Mouse (Mus musculus) right cerebral cortex, postnatal 25 days (tissue): ENCODE measurements around the gene Exosc7.

Source experiments
- DNase-seq: peaks from one replicate; pipeline ENCODE4 v3.0.0; 2022

The Exosc7 gene

GRCm38 (mm10) chr9:123112805-123113521 lies at the start of gene Exosc7, which contains the start of gene Zdhhc3:
Gene Exosc7 (plus strand): TSS chr9:123113215.
Gene Zdhhc3 (minus strand): TSS chr9:123113205.
- DNase-seq: peak; percentile 94

GRCm38 (mm10) chr9:123079149-123079548 lies 33.9 kb upstream of the Exosc7 start:
- no peak for DNase-seq

- no peak for DNase-seq
Measured at GRCm38 (mm10) chr9:123080355-123080754, 32.7 kb upstream of the Exosc7 start.

- DNase-seq: no peak
Measured at GRCm38 (mm10) chr9:123080796-123081195, 32.2 kb upstream of the Exosc7 start.

- DNase-seq: no peak
Measured at GRCm38 (mm10) chr9:123085373-123085772, 27.6 kb upstream of the Exosc7 start.

GRCm38 (mm10) chr9:123087558-123087957 lies 25.5 kb upstream of the Exosc7 start:
- no peak for DNase-seq

- no peak for DNase-seq
Measured at GRCm38 (mm10) chr9:123090844-123091243, 22.2 kb upstream of the Exosc7 start.

- DNase-seq: no peak
Measured at GRCm38 (mm10) chr9:123099631-123100455, 13.2 kb upstream of the Exosc7 start.

GRCm38 (mm10) chr9:123103425-123103824 lies 9.6 kb upstream of the Exosc7 start:
- no peak for DNase-seq

- DNase-seq: no peak
Measured at GRCm38 (mm10) chr9:123104362-123104761, 8.7 kb upstream of the Exosc7 start.

- DNase-seq: no peak
Measured at GRCm38 (mm10) chr9:123107186-123107585, 5.8 kb upstream of the Exosc7 start.

- DNase-seq: no peak
Measured at GRCm38 (mm10) chr9:123109188-123109587, 3.8 kb upstream of the Exosc7 start.

GRCm38 (mm10) chr9:123111751-123112221 lies 1.2 kb upstream of the Exosc7 start:
- no peak for DNase-seq

- DNase-seq: no peak
Measured at GRCm38 (mm10) chr9:123113931-123114330, 916 bp downstream of the Exosc7 start.

- no peak for DNase-seq
Measured at GRCm38 (mm10) chr9:123115566-123115965, 2.6 kb downstream of the Exosc7 start.

- DNase-seq: no peak
Measured at GRCm38 (mm10) chr9:123123017-123123416, 10.0 kb downstream of the Exosc7 start.

GRCm38 (mm10) chr9:123123571-123124412 lies 10.8 kb downstream of the Exosc7 start:
- DNase-seq: no peak

- no peak for DNase-seq
Measured at GRCm38 (mm10) chr9:123124413-123124981, 11.5 kb downstream of the Exosc7 start.

- DNase-seq: no peak
Measured at GRCm38 (mm10) chr9:123127663-123128062, 14.6 kb downstream of the Exosc7 start.

- no peak for DNase-seq
Measured at GRCm38 (mm10) chr9:123132994-123133393, 20.0 kb downstream of the Exosc7 start.

GRCm38 (mm10) chr9:123136953-123137682 lies 24.1 kb downstream of the Exosc7 start:
- DNase-seq: no peak
